8 mouse cellular contexts compared by ENCODE assay signal in genomic region chr9:72437822-72438701, GRCm38 (mm10). TPM values are rescaled to one million over a fixed set of nuclear protein-coding genes. Genes with fewer than 3 reads are reported as not detected.
DNase-seq lines count a peak whose midpoint lies in the region; ATAC-seq and TF ChIP-seq lines count a peak whose summit lies in the region.

TSS of gene Mns1 (plus strand) at chr9:72438011.

- no peaks in the 10 kb centered on the region for H3K27me3 ChIP-seq in forebrain, embryonic 15.5 days

- peak within 1 kb of the TSS; percentile 81 for H3K9ac ChIP-seq in ES-E14 (ENCODE audit: insufficient read depth, low read depth, low read length, poor library complexity, severe bottlenecking)
- H3K9ac ChIP-seq in forebrain, embryonic 15.5 days (replicated peaks): peak within 1 kb of the TSS; percentile 64

- TF ChIP-seq CTCF in lung, adult 2 months (IDR thresholded peaks at IDR 0.05; ENCODE audit: insufficient read depth, low read length): no peak

- peak; percentile 88 for DNase-seq in ES-E14 (ENCODE audit: low read depth, low spot score)
- DNase-seq in cerebellum, adult 11-12 months: peak; percentile 82
- peak; percentile 90 for DNase-seq in heart, postnatal 25 days (ENCODE audit: low spot score)
- DNase-seq in layer of hippocampus, adult 18-20 months (ENCODE audit: low spot score in 2 of 2): peak; percentile 91 to 94
- DNase-seq in lung, adult 2 months: peak; percentile 94
- DNase-seq in thymus, adult 18-20 months: peak; percentile 89 to 93

- in situ Hi-C loops in ES-E14 (cut with MboI; ENCODE audit: low sequenced_read_pairs in 2 of 2, unreplicated experiment in 2 of 2): no loop called here

- H3K9me3 ChIP-seq in ES-E14 (ENCODE audit: control insufficient read depth, insufficient read depth, low read depth, low read length): no peaks in the 10 kb centered on the region
- no peaks in the 10 kb centered on the region for H3K9me3 ChIP-seq in forebrain, embryonic 15.5 days

- 1% methylated on average over 43 of the region's 43 CpGs for WGBS in forebrain, embryonic 15.5 days
- WGBS in lung, adult 2 months: 2% methylated on average over 43 of the region's 43 CpGs

- peaks cover 0 to 4% of the 10 kb centered on the region in 2 experiments; a peak in 1 of 4 replicates for H3K4me1 ChIP-seq in ES-E14 (ENCODE audit: control insufficient read depth in 2 of 2, insufficient read depth in 2 of 2, low read length in 2 of 2, poor library complexity in 1 of 2)
- peaks cover 14% of the 10 kb centered on the region for H3K4me1 ChIP-seq in forebrain, embryonic 15.5 days
- 0 out of 2 replicates have a peak, but pooled peaks cover 3% of the 10 kb centered on the region for H3K4me1 ChIP-seq in lung, adult 2 months (ENCODE audit: control insufficient read depth, insufficient read depth, low read length)

- peak; percentile 99 for ATAC-seq in forebrain, embryonic 15.5 days (replicated peaks)
- ATAC-seq in neutrophil, adult 5-6 weeks (ENCODE audit: extremely low read depth, insufficient number of reproducible peaks, low FRiP score, poor library complexity, severe bottlenecking): peak; percentile 99

- no peak for TF ChIP-seq POLR2A in lung, adult 2 months (IDR thresholded peaks at IDR 0.05; ENCODE audit: borderline replicate concordance, extremely low read depth, low read depth, low read length)

- no peaks in the 10 kb centered on the region for H3K36me3 ChIP-seq in ES-E14 (ENCODE audit: control insufficient read depth, insufficient read depth, low read length, poor library complexity, severe bottlenecking)
- no peaks in the 10 kb centered on the region for H3K36me3 ChIP-seq in forebrain, embryonic 15.5 days

- intact Hi-C loops in heart, postnatal 25 days (cut with DNase I): no loop called here

- no peak within 1 kb of the TSS for H3K27ac ChIP-seq in ES-E14 (ENCODE audit: insufficient read depth, low read depth, low read length, poor library complexity, severe bottlenecking)
- H3K27ac ChIP-seq in forebrain, embryonic 15.5 days (replicated peaks): peak within 1 kb of the TSS; percentile 38; the same call in 1 of the 2 replicates

- peak within 1 kb of the TSS; percentile 67 to 89 for H3K4me3 ChIP-seq in ES-E14 (ENCODE audit: insufficient read depth in 1 of 2, low read depth in 1 of 2, low read length in 2 of 2, poor library complexity in 1 of 2, severe bottlenecking in 1 of 2)
- H3K4me3 ChIP-seq in forebrain, embryonic 15.5 days: peak within 1 kb of the TSS; percentile 66
- H3K4me3 ChIP-seq in lung, adult 2 months (replicated peaks; ENCODE audit: extremely low read depth, low read depth, low read length): peak within 1 kb of the TSS; percentile 76

- peak within 1 kb of the TSS; percentile 87 for H3K4me2 ChIP-seq in forebrain, embryonic 15.5 days (replicated peaks)

TF ChIP-seq in ES-E14, 5 proteins besides CTCF, POLR2A, EP300 and RAD21:
- no peak for TF ChIP-seq ZC3H11A (IDR thresholded peaks at IDR 0.05; ENCODE audit: borderline replicate concordance, low read depth, low read length)
- 0 out of 2 replicates have a peak, but pooled peaks have one; percentile 29 for TF ChIP-seq HCFC1 (IDR thresholded peaks at IDR 0.05; ENCODE audit: borderline replicate concordance, insufficient read depth, low read length)
- 0 out of 2 replicates have a peak, but pooled peaks have one; percentile 76 for TF ChIP-seq CHD2 (IDR thresholded peaks at IDR 0.05; ENCODE audit: low read depth, low read length)

RNA-seq across cellular contexts. Expression of gene Mns1, which starts in this region (rescaled TPM):
- 7.4 and 8.1 TPM in 2 replicates for total RNA-seq in ES-E14 (2012; rRNA removed)
- 14.1 and 15.0 TPM in 2 replicates for polyA plus RNA-seq in forebrain, embryonic 15.5 days (2015; fragmentation: Nextera tagmentation; extraction: Ambion mirVana)
- under 1 TPM; 0.11 to 0.13 TPM for total RNA-seq in heart, postnatal 25 days (2021)
- 1 to 10 TPM; 1.8 to 2.2 TPM for total RNA-seq in layer of hippocampus, adult 18-20 months (2021)
- 0.85 and 1.3 TPM in 2 replicates for polyA plus RNA-seq in lung, adult 2 months (2012; rRNA removed)
- total RNA-seq in neutrophil, adult 5-6 weeks (2017): 3.6 and 3.8 TPM in 2 replicates

Comparison
In these comparisons a context has a peak if more than half of its experiments do, and no peak if none do; other contexts are left out.
1. Peak in DNase-seq in heart, postnatal 25 days; RNA of the gene not detected or under 1 TPM.